Mouse (Mus musculus): ENCODE results near the gene Elovl5.

DNA sequence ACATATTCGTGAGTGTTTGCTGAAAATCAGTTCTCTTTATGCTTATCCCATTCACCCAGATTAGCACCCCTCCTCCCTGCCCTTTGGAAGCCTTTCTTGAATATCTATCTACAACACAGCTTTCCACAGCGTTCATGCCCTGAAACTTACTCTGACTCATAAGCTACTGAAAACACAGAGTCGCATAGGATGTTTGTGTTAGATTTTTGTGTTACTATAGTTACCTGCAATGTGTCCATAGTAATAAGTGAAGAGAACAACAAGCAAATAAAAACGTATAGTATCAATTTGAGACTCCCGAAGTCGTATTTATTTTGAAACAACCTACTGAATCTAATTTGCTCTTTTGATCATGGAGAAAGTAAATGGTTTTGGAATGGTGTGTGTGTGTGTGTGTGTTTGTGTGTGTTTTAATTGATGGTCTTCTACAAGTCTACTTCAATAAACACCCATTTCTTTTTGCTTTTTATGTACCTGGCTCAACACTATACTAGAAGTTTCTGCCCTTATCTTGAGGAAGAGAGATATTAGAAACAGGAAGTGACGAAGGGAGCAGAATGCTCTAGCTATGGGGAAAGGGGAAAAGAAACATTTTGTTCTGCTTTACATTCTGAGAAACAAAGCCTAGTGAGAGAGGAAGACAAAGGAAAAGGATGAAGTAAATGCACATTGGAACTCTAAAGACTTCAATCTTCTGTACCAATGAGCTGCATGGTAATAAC is 5.5 kb upstream of the Elovl5 start:
- TF ChIP-seq POLR2A (IDR thresholded peaks at IDR 0.05; ENCODE audit: control insufficient read depth, extremely low read depth, insufficient read depth, low read length, poor library complexity) (no peak), CTCF (IDR thresholded peaks at IDR 0.05; ENCODE audit: borderline replicate concordance, control insufficient read depth, extremely low read depth, insufficient read depth, low read length, poor library complexity) (no peak)

Data from thymus, adult 2 months (tissue).